Mouse (Mus musculus) midbrain, embryonic 16.5 days (tissue): ENCODE data around the gene Ndufa7. TPM values are rescaled to one million over a fixed set of nuclear protein-coding genes. Genes with fewer than 3 reads are reported as not detected.
"Not testable (repeated sequence)": the region's sequence is repeated elsewhere in the genome, so short reads cannot be mapped to it uniquely, and the experiment has no call there.

Experiments used
- ATAC-seq: fragments of 200-750 bp; cut with Nextera tagmentation; 2 replicates; pipeline ENCODE4 v1.8.0; 2017; ENCODE audit warnings: moderate TSS enrichment
- H3K27ac ChIP-seq: fragments of 300-500 bp; sonication (generic); 2 replicates; pipeline ENCODE4 v1.5.1; 2014; ENCODE audit warnings: mild to moderate bottlenecking, low read length, mixed read lengths
- H3K27me3 ChIP-seq: fragments of 300-500 bp; sonication (generic); 2 replicates; pipeline ENCODE4 v1.6.1; 2014; ENCODE audit warnings: low read depth, low read length, mixed read lengths; ENCODE audit not compliant: control insufficient read depth, insufficient read depth
- H3K36me3 ChIP-seq: fragments of 300-500 bp; sonication (generic); 2 replicates; pipeline ENCODE4 v1.6.1; 2014; ENCODE audit warnings: mild to moderate bottlenecking, low read length, moderate library complexity, mixed read lengths; ENCODE audit not compliant: control insufficient read depth, insufficient read depth
- H3K4me1 ChIP-seq: fragments of 300-500 bp; sonication (generic); 2 replicates; pipeline ENCODE4 v1.6.1; 2014; ENCODE audit warnings: mild to moderate bottlenecking, low read length, mixed read lengths; ENCODE audit not compliant: control insufficient read depth, insufficient read depth
- H3K4me2 ChIP-seq: fragments of 300-500 bp; sonication (generic); 2 replicates; pipeline ENCODE4 v1.6.1; 2014; ENCODE audit warnings: mild to moderate bottlenecking, low read length, mixed read lengths
- H3K4me3 ChIP-seq: fragments of 300-500 bp; sonication (generic); 2 replicates; pipeline ENCODE4 v1.5.1; 2014; ENCODE audit warnings: low read depth, mild to moderate bottlenecking, low read length, moderate library complexity, mixed read lengths
- H3K9ac ChIP-seq: fragments of 300-500 bp; sonication (generic); 2 replicates; pipeline ENCODE4 v1.6.1; 2014; ENCODE audit warnings: low read depth, low read length, mixed read lengths
- H3K9me3 ChIP-seq: fragments of 300-500 bp; sonication (generic); replicated peaks from 2 replicates; pipeline ENCODE4 v1.6.1; 2014; ENCODE audit warnings: mild to moderate bottlenecking, low read length, mixed read lengths; ENCODE audit not compliant: control insufficient read depth, poor library complexity, severe bottlenecking
- WGBS: fragments of 180-500 bp; shearing (Covaris S2); extraction: QIAGEN DNeasy Blood & Tissue Kit; methylation state at CpG from one replicate; pipeline ENCODE4 v1.1.7; 2014; 5-methylcytosine and 5-hydroxymethylcytosine counted together
- polyA plus RNA-seq: library from polyadenylated mRNA; unstranded; fragments of >200 nt; fragmentation: Nextera tagmentation; extraction: Ambion mirVana; gene quantifications from 2 replicates; pipeline ENCODE4 v1.2.1, GENCODE M21; 2015

Gene Ndufa7
- polyA plus RNA-seq, 1 experiment from 2014 or later = 428 TPM

DNA sequence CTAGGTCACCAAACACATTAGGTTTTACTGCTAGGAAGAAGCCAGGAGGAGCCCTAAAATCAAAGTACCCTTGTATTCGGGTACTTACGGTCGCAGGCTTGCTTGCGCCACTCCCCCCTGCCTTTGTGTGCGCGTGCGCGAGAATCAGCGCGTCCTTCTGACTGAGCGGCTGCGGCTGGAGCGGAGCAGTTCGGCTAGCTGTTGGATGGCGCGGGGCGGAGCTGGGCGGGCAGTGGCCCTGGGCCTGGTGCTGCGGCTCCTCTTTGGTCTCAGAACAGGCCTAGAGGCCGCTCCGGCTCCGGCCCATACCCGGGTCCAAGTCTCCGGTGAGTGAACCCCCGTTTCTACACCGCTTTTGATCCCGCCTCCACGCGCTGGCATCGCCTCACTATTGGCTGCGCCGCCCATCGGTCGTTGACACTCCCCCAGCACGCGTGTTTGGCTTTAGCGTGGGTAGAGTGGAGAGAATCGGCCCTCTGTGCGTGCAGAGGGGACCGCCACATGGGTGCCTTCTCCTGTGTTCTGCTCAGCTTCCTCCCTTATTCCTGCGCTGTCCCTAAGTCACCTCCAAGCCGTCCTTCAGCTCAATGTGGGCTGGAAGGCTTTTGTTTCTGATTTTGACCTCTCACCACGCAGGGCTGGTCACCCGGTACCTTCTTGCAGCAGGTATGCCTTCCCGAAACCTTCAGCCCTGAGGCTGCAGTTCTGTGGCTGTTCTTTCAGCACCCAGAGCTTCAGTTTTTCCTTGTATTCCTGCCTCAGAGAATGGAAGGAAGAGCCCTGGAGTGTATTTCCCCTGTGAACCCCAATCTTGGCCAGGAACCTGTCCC lies 18.8 kb downstream of the Ndufa7 start, which contains the start of gene Cd320:
Gene Cd320 (plus strand): TSS at position 126 of the 830 bp plus-strand sequence.
- H3K4me1 ChIP-seq = peaks cover 17% of the 10 kb centered on the region
- peak within 1 kb of the TSS; percentile 69 for H3K4me2 ChIP-seq
- H3K4me3 ChIP-seq = peak within 1 kb of the TSS; percentile 62
- H3K27ac ChIP-seq = peak within 1 kb of the TSS; percentile 77
- H3K9me3 ChIP-seq = no peaks in the 10 kb centered on the region
- peak within 1 kb of the TSS; percentile 67 for H3K9ac ChIP-seq
- H3K27me3 ChIP-seq = no peaks in the 10 kb centered on the region
- ATAC-seq = peak; percentile 96
- 0% methylated on average over 45 of the region's 45 CpGs for WGBS
- H3K36me3 ChIP-seq = peaks cover 5% of the 10 kb centered on the region

DNA sequence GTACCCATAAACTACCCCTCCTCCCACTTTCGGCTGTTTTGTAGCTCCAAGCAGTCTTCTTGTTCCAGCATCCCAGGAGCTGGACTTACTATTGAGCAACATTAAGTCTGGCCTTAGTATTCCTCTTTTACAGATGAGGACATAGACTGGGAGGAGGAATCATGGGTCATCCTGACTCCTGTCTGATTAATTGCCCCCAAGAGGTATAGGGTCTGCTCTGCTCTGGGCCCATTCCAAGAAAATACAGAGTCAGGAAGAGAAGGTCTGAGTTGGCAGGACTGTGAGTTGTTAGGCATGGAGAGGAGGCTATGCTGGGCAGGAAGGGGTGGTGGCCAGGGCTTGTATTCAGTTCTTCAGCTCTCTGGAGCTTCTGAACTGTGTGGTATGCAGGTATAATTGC lies 19.8 kb downstream of the Ndufa7 start:
- H3K4me3 ChIP-seq = peak overlapping the region; percentile 62; the same call in 1 of the 2 replicates
- H3K27me3 ChIP-seq = no peaks in the 10 kb centered on the region
- H3K36me3 ChIP-seq = peaks cover 9% of the 10 kb centered on the region
- H3K4me2 ChIP-seq = peak overlapping the region; percentile 69
- no peaks in the 10 kb centered on the region for H3K9me3 ChIP-seq
- H3K9ac ChIP-seq = 0 out of 2 replicates have a peak overlapping the region, but pooled peaks have one; percentile 8
- H3K4me1 ChIP-seq = peaks cover 17% of the 10 kb centered on the region
- H3K27ac ChIP-seq = no peak overlapping the region
- 82% methylated on average over 1 of the region's 1 CpGs for WGBS
- ATAC-seq = no peak

DNA sequence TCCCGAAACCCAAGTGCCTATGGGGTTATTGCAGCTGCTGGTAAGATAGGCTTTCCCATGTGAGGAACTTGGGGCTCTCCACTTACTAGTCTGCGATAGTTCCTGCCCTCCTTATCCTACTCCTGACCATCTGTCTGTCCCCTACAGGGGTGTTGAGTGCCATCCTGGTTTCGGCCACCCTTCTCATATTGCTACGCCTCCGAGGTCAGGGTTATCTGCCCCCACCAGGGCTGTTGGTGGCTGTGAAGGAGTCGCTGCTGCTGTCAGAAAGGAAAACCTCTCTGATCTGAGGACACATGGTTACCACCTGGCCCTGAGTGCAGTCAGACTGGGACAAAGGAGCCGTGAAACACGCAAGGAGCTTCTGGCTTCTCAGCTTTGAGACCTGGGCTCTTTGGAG lies 23.8 kb downstream of the Ndufa7 start:
- Histone ChIP-seq H3K36me3 (peaks cover 15% of the 10 kb centered on the region), H3K4me3 (no peak overlapping the region), H3K9me3 (no peaks in the 10 kb centered on the region), H3K4me1 (peaks cover 17% of the 10 kb centered on the region), H3K27ac (no peak overlapping the region), H3K9ac (no peak overlapping the region), H3K27me3 (no peaks in the 10 kb centered on the region), H3K4me2 (no peak overlapping the region)
- WGBS = 93% methylated on average over 8 of the region's 8 CpGs
- no peak for ATAC-seq

DNA sequence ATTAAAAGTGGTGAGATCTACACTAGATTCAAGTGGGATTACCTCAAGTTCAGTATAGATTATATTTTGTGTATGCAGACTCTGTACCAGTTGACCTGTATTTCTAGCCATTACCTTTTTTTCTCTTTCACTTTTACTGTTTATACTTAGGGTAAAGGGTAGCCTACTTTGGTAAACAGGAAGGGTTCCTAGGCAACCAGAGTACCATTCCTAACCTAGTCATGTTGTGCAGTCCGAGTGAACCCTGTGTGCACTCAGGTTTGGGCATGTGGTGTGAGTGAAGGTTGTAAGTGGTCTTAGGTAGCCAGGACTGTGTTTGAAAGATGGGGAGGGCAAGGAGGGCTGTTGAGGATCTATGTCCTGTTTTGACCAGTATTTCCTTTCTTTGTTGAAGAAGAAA lies 27.0 kb downstream of the Ndufa7 start:
- H3K4me1 ChIP-seq = no peaks in the 10 kb centered on the region
- H3K27me3 ChIP-seq = no peaks in the 10 kb centered on the region
- H3K27ac ChIP-seq = no peak overlapping the region
- WGBS = 82% methylated on average over 1 of the region's 1 CpGs
- H3K9me3 ChIP-seq = no peaks in the 10 kb centered on the region
- no peak for ATAC-seq
- H3K4me3 ChIP-seq = no peak overlapping the region
- no peak overlapping the region for H3K4me2 ChIP-seq
- no peak overlapping the region for H3K9ac ChIP-seq
- peaks cover 15% of the 10 kb centered on the region for H3K36me3 ChIP-seq

DNA sequence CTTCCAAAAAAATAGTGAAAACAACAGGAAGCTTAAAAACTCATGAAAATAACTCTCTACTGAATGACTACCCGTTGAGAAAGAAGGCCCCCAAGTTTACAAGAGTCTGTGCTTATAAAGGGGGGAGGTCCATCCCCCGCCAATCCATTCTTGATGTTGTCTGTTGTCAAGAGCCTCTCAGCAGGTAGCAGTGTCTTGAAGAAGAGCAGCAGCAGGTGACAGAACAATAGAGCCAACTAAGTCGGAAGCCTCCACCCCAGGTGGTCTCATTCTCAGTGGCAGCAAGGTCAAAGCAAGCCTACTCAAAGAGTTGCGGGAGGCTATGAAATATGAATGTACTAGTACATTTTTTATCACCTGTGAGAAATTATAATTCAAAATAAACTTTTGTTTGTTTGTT lies 33.4 kb downstream of the Ndufa7 start:
- no peaks in the 10 kb centered on the region for H3K36me3 ChIP-seq
- no peak overlapping the region for H3K27ac ChIP-seq
- H3K9ac ChIP-seq = no peak overlapping the region
- ATAC-seq = no peak
- H3K4me3 ChIP-seq = no peak overlapping the region
- no peaks in the 10 kb centered on the region for H3K4me1 ChIP-seq
- H3K27me3 ChIP-seq = no peaks in the 10 kb centered on the region
- WGBS = 65% methylated on average over 4 of the region's 4 CpGs
- H3K9me3 ChIP-seq = no peaks in the 10 kb centered on the region
- H3K4me2 ChIP-seq = no peak overlapping the region

DNA sequence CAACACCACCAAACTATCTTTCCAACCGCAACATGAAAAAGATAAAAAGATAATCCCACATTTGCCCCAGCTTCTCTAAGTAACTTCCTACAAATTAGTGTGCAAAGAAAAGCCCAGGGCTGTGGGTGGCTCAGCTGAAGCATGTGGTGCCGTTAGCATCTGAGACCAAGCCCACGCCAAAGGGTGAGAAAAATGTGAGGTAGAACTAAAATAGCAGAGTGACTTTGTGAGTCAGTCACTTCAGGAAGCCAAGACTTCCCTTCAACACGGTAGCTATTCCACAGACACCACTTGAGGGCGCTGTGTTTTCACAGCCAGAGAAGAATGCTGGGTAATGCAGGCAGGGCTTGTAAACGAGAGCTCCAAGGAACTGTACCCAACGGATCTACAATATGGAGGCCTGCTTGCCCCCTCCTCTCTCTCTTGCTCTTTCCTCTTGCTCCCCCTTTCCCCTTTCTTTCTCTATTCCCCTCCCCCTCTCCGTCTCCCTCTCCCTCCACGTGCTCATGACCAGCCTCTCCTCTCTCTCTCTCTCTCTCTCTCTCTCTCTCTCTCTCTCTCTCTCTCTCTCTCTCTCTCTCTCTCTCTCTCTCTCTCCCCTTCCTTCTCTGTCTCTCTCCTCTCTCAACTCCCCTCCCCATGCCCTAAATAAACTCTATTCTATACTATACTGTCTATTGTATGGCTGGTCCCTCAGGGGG lies 41.1 kb downstream of the Ndufa7 start:
- no peaks in the 10 kb centered on the region for H3K4me1 ChIP-seq
- no peak for ATAC-seq
- H3K4me2 ChIP-seq = no peak overlapping the region
- WGBS = 41% methylated on average over 7 of the region's 9 CpGs
- no peaks in the 10 kb centered on the region for H3K36me3 ChIP-seq
- no peak overlapping the region for H3K27ac ChIP-seq
- H3K27me3 ChIP-seq = no peaks in the 10 kb centered on the region
- H3K9ac ChIP-seq = no peak overlapping the region
- H3K9me3 ChIP-seq = no peaks in the 10 kb centered on the region
- H3K4me3 ChIP-seq = no peak overlapping the region

DNA sequence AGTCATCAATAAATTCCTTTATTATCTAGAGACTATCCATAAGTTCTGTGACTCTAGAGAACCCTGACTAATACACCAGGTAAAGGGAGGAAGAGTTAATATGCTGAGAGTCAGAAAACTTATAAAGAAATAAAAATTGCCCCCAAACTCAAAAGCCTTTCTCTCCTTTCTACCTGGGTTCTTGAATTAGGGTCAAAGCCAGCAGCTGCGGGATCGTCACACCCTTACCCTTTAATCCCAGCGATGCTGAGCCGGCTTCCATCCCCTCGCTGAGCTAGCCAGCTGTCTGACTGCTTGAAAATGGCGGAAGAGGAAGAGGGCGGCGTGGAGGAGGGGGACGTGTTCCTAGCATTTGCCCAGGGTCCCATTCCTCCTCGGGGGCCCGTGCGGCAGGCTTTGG lies 49.2 kb downstream of the Ndufa7 start, which contains the start of gene Gm7029:
Gene Gm7029 (plus strand): TSS at position 301 of the 400 bp plus-strand sequence.
- H3K36me3 ChIP-seq, H3K9ac ChIP-seq, H3K27ac ChIP-seq, H3K4me2 ChIP-seq, ATAC-seq, H3K9me3 ChIP-seq, H3K27me3 ChIP-seq, H3K4me1 ChIP-seq, H3K4me3 ChIP-seq: not testable (repeated sequence)
- no CpG with 5 or more reads among the region's 12 CpGs for WGBS

DNA sequence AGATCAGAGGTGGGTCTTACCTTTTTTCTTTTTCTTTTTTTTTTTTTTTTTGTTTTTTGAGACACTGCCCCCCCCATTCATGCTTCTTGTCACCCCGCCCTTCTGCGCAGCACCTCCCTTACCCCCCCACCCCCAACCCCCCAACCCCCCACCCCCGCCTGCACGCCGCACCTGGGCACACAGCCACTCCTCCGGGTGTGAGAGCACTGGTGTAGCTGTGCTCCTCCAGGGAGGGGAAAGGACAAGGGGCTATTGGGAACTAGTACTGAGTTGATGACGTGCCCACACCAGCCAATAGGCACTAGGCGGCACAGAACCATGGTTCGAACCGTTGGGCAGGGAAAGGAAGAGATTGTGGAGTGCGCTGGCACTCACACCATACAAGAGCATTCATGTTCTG lies 50.0 kb downstream of the Ndufa7 start:
- WGBS = 89% methylated on average over 11 of the region's 11 CpGs
- Histone ChIP-seq H3K9ac (no peak overlapping the region), H3K9me3 (no peaks in the 10 kb centered on the region), H3K4me2 (no peak overlapping the region), H3K4me1 (no peaks in the 10 kb centered on the region), H3K27ac (no peak overlapping the region), H3K4me3 (no peak overlapping the region), H3K36me3 (no peaks in the 10 kb centered on the region), H3K27me3 (no peaks in the 10 kb centered on the region)
- ATAC-seq = no peak

DNA sequence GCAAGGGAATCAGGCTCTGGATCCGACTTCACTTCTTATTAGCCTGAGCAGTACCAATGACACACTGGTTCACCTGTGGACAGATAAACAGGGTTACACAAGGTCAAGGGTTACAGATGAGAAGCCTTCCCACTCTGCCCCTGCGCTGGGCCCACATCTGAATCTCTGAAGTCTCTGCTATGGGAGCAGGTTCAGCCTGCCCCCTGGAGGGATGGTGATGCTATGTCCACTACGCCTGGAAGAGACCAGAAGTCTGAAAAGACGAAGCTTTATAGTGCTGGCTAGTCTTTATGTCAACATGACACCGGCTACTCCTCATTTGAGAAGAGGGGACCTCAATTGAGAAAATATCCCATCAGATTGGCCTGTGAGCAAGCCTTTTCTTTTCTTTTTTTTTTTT lies 51.4 kb downstream of the Ndufa7 start:
- WGBS = 85% methylated on average over 5 of the region's 5 CpGs
- H3K27ac ChIP-seq, H3K9ac ChIP-seq, H3K4me2 ChIP-seq, H3K4me3 ChIP-seq, ATAC-seq, H3K27me3 ChIP-seq, H3K36me3 ChIP-seq, H3K4me1 ChIP-seq, H3K9me3 ChIP-seq: not testable (repeated sequence)
